Mouse (Mus musculus) gonadal fat pad, adult 2 months (tissue): Measurements from ENCODE around the gene Nampt. TPM values are rescaled to one million over a fixed set of nuclear protein-coding genes. Genes with fewer than 3 reads are reported as not detected.
"Not testable (repeated sequence)": the region's sequence is repeated elsewhere in the genome, so short reads cannot be mapped to it uniquely, and the experiment has no call there.

Experiments used
- DNase-seq: peaks from one replicate; pipeline ENCODE4 v3.0.0-alpha.2; 2012; ENCODE audit warnings: low read depth
- polyA plus RNA-seq: library from polyadenylated mRNA; depleted of rRNA; stranded (reverse); fragments of >200 nt; gene quantifications from 2 replicates; pipeline ENCODE4 v1.2.3, GENCODE M21; 2012

Nampt gene
- polyA plus RNA-seq, 1 experiment = 19.4 TPM

- DNase-seq = no peak
These were observed 22.1 kb downstream of the Nampt start for GRCm38 (mm10) chr12:32841442-32841900.

GRCm38 (mm10) chr12:32846325-32846724, 27.0 kb downstream of the Nampt start:
- no peak for DNase-seq

- no peak for DNase-seq
These were observed 34.4 kb downstream of the Nampt start for GRCm38 (mm10) chr12:32853757-32854156.

- DNase-seq = no peak
These were observed 35.5 kb downstream of the Nampt start for GRCm38 (mm10) chr12:32854866-32855265.

- DNase-seq = no peak
These were observed 36.1 kb downstream of the Nampt start for GRCm38 (mm10) chr12:32855398-32855797.

- DNase-seq = no peak
These were observed 37.6 kb downstream of the Nampt start for GRCm38 (mm10) chr12:32856707-32857511.

GRCm38 (mm10) chr12:32858444-32858843, 39.1 kb downstream of the Nampt start:
- no peak for DNase-seq

- no peak for DNase-seq
These were observed 41.5 kb downstream of the Nampt start for GRCm38 (mm10) chr12:32860820-32861219.

GRCm38 (mm10) chr12:32870815-32871214, 51.5 kb downstream of the Nampt start:
- DNase-seq = no peak

- DNase-seq = no peak
These were observed 58.2 kb downstream of the Nampt start for GRCm38 (mm10) chr12:32877500-32877899.

- no peak for DNase-seq
These were observed 58.7 kb downstream of the Nampt start for GRCm38 (mm10) chr12:32877964-32878571.

- no peak for DNase-seq
These were observed 60.0 kb downstream of the Nampt start for GRCm38 (mm10) chr12:32879371-32879770.

GRCm38 (mm10) chr12:32884356-32884755, 65.0 kb downstream of the Nampt start:
- DNase-seq = no peak

GRCm38 (mm10) chr12:32885041-32885440, 65.7 kb downstream of the Nampt start:
- no peak for DNase-seq

- no peak for DNase-seq
These were observed 67.0 kb downstream of the Nampt start for GRCm38 (mm10) chr12:32886353-32886752.

GRCm38 (mm10) chr12:32888226-32888625, 68.9 kb downstream of the Nampt start:
- no peak for DNase-seq

GRCm38 (mm10) chr12:32889846-32890245, 70.5 kb downstream of the Nampt start:
- DNase-seq = no peak

GRCm38 (mm10) chr12:32890455-32890854, 71.1 kb downstream of the Nampt start:
- no peak for DNase-seq

- DNase-seq = not testable (repeated sequence)
These were observed 71.9 kb downstream of the Nampt start for GRCm38 (mm10) chr12:32891271-32891670.

- no peak for DNase-seq
These were observed 73.9 kb downstream of the Nampt start for GRCm38 (mm10) chr12:32893212-32893611.

- DNase-seq = no peak
These were observed 76.5 kb downstream of the Nampt start for GRCm38 (mm10) chr12:32895806-32896205.

- no peak for DNase-seq
These were observed 77.2 kb downstream of the Nampt start for GRCm38 (mm10) chr12:32896496-32896895.
